Mouse (Mus musculus) hindbrain, embryonic 16.5 days (tissue): ENCODE measurements at regions not wholly inside any gene's neighbourhood (a gene's known extent, or its start where the extent isn't known, plus 50 kb on each side); places are given as distances from the start of the nearest gene placed in this dataset.

Experiments used
- ATAC-seq: fragments of 200-750 bp; cut with Nextera tagmentation; 2 replicates; pipeline ENCODE4 v1.8.0; 2017; ENCODE audit warnings: moderate TSS enrichment, moderate library complexity
- H3K27ac ChIP-seq: fragments of 300-500 bp; sonication (generic); 2 replicates; pipeline ENCODE4 v1.5.1; 2014; ENCODE audit warnings: low read depth, mild to moderate bottlenecking, control low read depth, low read length, moderate library complexity
- H3K27me3 ChIP-seq: fragments of 300-500 bp; sonication (generic); replicated peaks from 2 replicates; pipeline ENCODE4 v1.6.1; 2014; ENCODE audit warnings: low read length; ENCODE audit not compliant: control insufficient read depth, insufficient read depth
- H3K36me3 ChIP-seq: fragments of 300-500 bp; sonication (generic); 2 replicates; pipeline ENCODE4 v1.6.1; 2014; ENCODE audit warnings: mild to moderate bottlenecking, low read length, moderate library complexity, mixed read lengths; ENCODE audit not compliant: control insufficient read depth, insufficient read depth
- H3K4me1 ChIP-seq: fragments of 300-500 bp; sonication (generic); 2 replicates; pipeline ENCODE4 v1.6.1; 2014; ENCODE audit warnings: low read depth, low read length; ENCODE audit not compliant: control insufficient read depth, insufficient read depth
- H3K4me2 ChIP-seq: fragments of 300-500 bp; sonication (generic); 2 replicates; pipeline ENCODE4 v1.6.1; 2014; ENCODE audit warnings: mild to moderate bottlenecking, low read length, control low read depth, moderate library complexity
- H3K4me3 ChIP-seq: fragments of 300-500 bp; sonication (generic); 2 replicates; pipeline ENCODE4 v1.5.1; 2014; ENCODE audit warnings: mild to moderate bottlenecking, low read length, control low read depth, moderate library complexity
- H3K9ac ChIP-seq: fragments of 300-500 bp; sonication (generic); 2 replicates; pipeline ENCODE4 v1.6.1; 2014; ENCODE audit warnings: low read depth, mild to moderate bottlenecking, control low read depth, low read length, moderate library complexity
- H3K9me3 ChIP-seq: fragments of 300-500 bp; sonication (generic); 2 replicates; pipeline ENCODE4 v1.6.1; 2014; ENCODE audit warnings: mild to moderate bottlenecking, low read length, moderate library complexity; ENCODE audit not compliant: control insufficient read depth
- WGBS: fragments of 180-500 bp; shearing (Covaris S2); extraction: QIAGEN DNeasy Blood & Tissue Kit; methylation state at CpG from one replicate; pipeline ENCODE4 v1.1.7; 2014; 5-methylcytosine and 5-hydroxymethylcytosine counted together

- H3K36me3 ChIP-seq: no peaks in the 10 kb centered on the region
- no peaks in the 10 kb centered on the region for H3K27me3 ChIP-seq
- no peak overlapping the region for H3K4me3 ChIP-seq
- 43% methylated on average over 19 of the region's 19 CpGs for WGBS
- no peaks in the 10 kb centered on the region for H3K9me3 ChIP-seq
- no peak for ATAC-seq
- no peak overlapping the region for H3K4me2 ChIP-seq
- H3K27ac ChIP-seq: peak overlapping the region; percentile 3; the same call in 1 of the 2 replicates
- peaks cover 10% of the 10 kb centered on the region for H3K4me1 ChIP-seq
- H3K9ac ChIP-seq: no peak overlapping the region
These were observed 199.9 kb downstream of the Rplp1 start for GRCm38 (mm10) chr9:61714331-61715035.

- Histone ChIP-seq H3K27me3 (no peaks in the 10 kb centered on the region), H3K4me1 (peaks cover 10% of the 10 kb centered on the region), H3K4me3 (no peak overlapping the region), H3K4me2 (no peak overlapping the region), H3K9me3 (no peaks in the 10 kb centered on the region), H3K27ac (no peak overlapping the region), H3K36me3 (no peaks in the 10 kb centered on the region), H3K9ac (no peak overlapping the region)
- WGBS: 69% methylated on average over 7 of the region's 7 CpGs
- ATAC-seq: no peak
These were observed 200.5 kb downstream of the Rplp1 start for GRCm38 (mm10) chr9:61713806-61714205.

DNA sequence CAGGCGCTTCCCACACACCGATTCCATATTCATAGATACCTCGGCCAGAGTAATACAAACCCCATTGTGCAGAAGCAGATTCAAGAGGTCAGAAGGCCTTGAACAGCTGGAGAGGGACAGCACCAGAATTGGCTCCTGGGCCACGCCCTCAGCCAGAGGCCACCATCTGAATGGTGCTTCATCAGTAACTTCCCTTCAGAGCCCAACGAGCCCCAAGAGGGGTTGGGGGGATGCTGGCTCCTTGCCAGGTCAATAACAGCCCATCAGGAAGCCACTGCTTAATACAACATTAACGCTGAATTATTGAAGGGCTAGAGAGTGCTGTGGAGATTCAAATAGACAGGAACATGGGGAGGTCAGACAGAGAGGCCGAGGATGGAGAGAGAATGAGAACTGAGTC is 203.0 kb downstream of the Rplp1 start:
- Histone ChIP-seq H3K36me3 (no peaks in the 10 kb centered on the region), H3K27me3 (no peaks in the 10 kb centered on the region), H3K4me1 (peaks cover 10% of the 10 kb centered on the region), H3K27ac (no peak overlapping the region), H3K9ac (no peak overlapping the region), H3K9me3 (no peaks in the 10 kb centered on the region), H3K4me3 (no peak overlapping the region), H3K4me2 (no peak overlapping the region)
- ATAC-seq: no peak
- 35% methylated on average over 7 of the region's 7 CpGs for WGBS

GRCm38 (mm10) chr9:61707875-61708274 is 206.5 kb downstream of the Rplp1 start:
- H3K4me1 ChIP-seq: no peaks in the 10 kb centered on the region
- H3K36me3 ChIP-seq: no peaks in the 10 kb centered on the region
- no peak overlapping the region for H3K4me2 ChIP-seq
- H3K4me3 ChIP-seq: no peak overlapping the region
- ATAC-seq: no peak
- no peaks in the 10 kb centered on the region for H3K9me3 ChIP-seq
- H3K27me3 ChIP-seq: no peaks in the 10 kb centered on the region
- no peak overlapping the region for H3K9ac ChIP-seq
- no peak overlapping the region for H3K27ac ChIP-seq
- 91% methylated on average over 7 of the region's 7 CpGs for WGBS

DNA sequence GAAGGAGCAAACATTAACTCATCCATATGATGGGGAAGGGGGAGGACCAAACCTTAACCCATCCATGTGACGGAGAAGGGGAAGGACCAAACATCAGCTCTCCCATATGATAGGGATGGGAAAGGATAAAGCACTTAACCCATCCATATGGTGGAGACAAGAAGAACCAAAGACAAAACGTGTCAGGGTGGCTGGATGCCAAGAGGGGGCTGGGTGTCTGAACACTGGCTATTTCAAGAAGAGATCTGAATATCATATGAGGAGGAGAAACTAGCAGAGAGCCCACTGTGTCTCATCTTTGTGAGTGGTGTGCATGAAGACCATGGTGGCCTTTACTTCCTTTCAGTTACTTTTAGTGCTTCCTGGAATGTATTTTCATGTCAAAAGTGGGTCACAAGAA is 207.0 kb downstream of the Rplp1 start:
- WGBS: 66% methylated on average over 2 of the region's 2 CpGs
- no peak for ATAC-seq

DNA sequence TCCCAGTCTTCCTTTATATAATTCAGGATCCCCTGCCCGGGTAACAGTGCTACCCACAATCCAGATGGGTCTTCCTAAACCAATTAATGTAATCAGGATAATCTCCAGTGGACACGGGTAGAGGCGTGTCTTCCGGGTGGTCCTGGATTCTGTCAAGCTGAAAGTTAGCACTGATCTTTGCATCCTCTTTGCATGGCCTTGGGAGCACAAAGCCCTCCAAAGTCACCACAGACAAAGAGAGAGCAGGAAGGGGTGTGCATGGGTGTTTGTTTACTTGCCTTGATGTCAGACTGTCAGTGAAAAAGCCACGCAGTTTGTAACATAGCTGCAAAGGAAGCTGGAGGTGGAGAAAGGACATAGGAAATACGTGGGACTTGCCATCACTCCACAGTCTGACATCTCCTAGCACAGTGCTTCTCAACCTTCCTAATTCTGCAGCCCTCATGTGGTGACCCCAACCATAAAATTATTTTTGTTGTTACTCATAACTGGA is 208.0 kb downstream of the Rplp1 start:
- ATAC-seq: no peak
- 85% methylated on average over 6 of the region's 6 CpGs for WGBS

More for the DNA sequence above, 207.0 kb downstream of the Rplp1 start:
- Histone ChIP-seq H3K9ac (no peak overlapping the region), H3K27me3 (0 out of 2 replicates have a peak, but pooled peaks cover 1% of the 10 kb centered on the region), H3K4me3 (no peak overlapping the region), H3K27ac (no peak overlapping the region), H3K36me3 (no peaks in the 10 kb centered on the region), H3K4me2 (no peak overlapping the region), H3K4me1 (no peaks in the 10 kb centered on the region), H3K9me3 (no peaks in the 10 kb centered on the region)

GRCm38 (mm10) chr9:61705586-61706233 is 208.6 kb downstream of the Rplp1 start:
- no peaks in the 10 kb centered on the region for H3K4me1 ChIP-seq
- ATAC-seq: no peak
- no peak overlapping the region for H3K27ac ChIP-seq
- H3K27me3 ChIP-seq: peaks cover 4% of the 10 kb centered on the region; the same call in 1 of the 2 replicates
- no peak overlapping the region for H3K4me3 ChIP-seq
- H3K4me2 ChIP-seq: no peak overlapping the region
- 72% methylated on average over 5 of the region's 5 CpGs for WGBS
- H3K9ac ChIP-seq: no peak overlapping the region
- H3K36me3 ChIP-seq: no peaks in the 10 kb centered on the region
- H3K9me3 ChIP-seq: no peaks in the 10 kb centered on the region

More for the DNA sequence above, 208.0 kb downstream of the Rplp1 start:
- H3K27me3 ChIP-seq: 0 out of 2 replicates have a peak, but pooled peaks cover 2% of the 10 kb centered on the region
- no peak overlapping the region for H3K9ac ChIP-seq
- H3K4me3 ChIP-seq: no peak overlapping the region
- H3K4me2 ChIP-seq: no peak overlapping the region
- H3K27ac ChIP-seq: no peak overlapping the region
- no peaks in the 10 kb centered on the region for H3K36me3 ChIP-seq
- H3K4me1 ChIP-seq: no peaks in the 10 kb centered on the region
- no peaks in the 10 kb centered on the region for H3K9me3 ChIP-seq

GRCm38 (mm10) chr9:61703301-61703700 is 211.0 kb downstream of the Rplp1 start:
- Histone ChIP-seq H3K9ac (no peak overlapping the region), H3K4me2 (no peak overlapping the region)
- no peak for ATAC-seq

DNA sequence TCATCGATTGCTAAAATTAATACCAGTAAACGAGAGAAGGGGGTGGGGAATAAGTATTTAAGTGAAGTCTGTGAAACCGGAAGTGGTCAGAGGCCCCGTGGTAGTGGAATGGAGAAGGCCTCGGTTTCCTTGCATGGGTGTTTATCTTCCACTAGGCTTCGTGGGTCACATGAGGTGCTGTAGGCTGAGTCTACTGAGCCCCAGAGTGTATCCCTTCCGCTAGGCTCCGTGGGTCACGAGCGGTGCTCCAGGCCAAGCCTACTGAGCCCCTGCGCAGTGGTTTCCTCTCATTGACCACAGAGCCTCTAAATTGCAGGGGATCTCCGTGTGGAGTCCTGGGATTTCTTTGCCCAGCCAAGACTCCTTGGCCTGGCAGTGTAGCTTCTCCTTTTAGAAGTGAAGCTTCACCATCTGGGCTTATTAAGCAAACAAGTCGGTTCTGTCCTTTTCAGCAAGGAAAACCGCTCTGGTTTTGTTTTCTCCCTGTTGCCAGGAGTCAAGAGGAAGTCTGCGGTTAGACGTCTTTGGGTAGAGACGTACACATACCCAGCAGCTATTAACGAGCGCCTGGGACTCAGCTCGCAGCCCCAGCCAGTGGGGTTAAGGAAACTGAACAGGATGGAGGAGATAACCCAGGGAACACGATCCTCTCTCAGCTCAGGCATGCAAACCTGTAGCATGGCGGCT is 211.9 kb downstream of the Rplp1 start:
- Histone ChIP-seq H3K9ac (no peak overlapping the region), H3K27ac (no peak overlapping the region), H3K4me3 (no peak overlapping the region), H3K9me3 (no peaks in the 10 kb centered on the region), H3K36me3 (no peaks in the 10 kb centered on the region), H3K4me2 (no peak overlapping the region), H3K4me1 (no peaks in the 10 kb centered on the region; the same call in 1 of the 2 replicates), H3K27me3 (peaks cover 7% of the 10 kb centered on the region; the same call in 1 of the 2 replicates)
- 75% methylated on average over 22 of the region's 22 CpGs for WGBS
- ATAC-seq: no peak

More at GRCm38 (mm10) chr9:61703301-61703700, 211.0 kb downstream of the Rplp1 start:
- Histone ChIP-seq H3K4me1 (no peaks in the 10 kb centered on the region), H3K27me3 (peaks cover 7% of the 10 kb centered on the region; the same call in 1 of the 2 replicates), H3K9me3 (no peaks in the 10 kb centered on the region), H3K4me3 (no peak overlapping the region), H3K27ac (no peak overlapping the region), H3K36me3 (no peaks in the 10 kb centered on the region)
- 56% methylated on average over 11 of the region's 11 CpGs for WGBS
